Mouse (Mus musculus): Measurements from ENCODE around the gene Ccdc14. TPM values are rescaled to one million over a fixed set of nuclear protein-coding genes. Genes with fewer than 3 reads are reported as not detected.
A peak's percentile ranks its signal among the peaks of the same experiment; 100 is the strongest.

Ccdc14 gene
- total and polyA plus RNA-seq, 2 experiments from 2014 or later = 1.8 to 3.4 TPM

GRCm38 (mm10) chr16:34772445-34773032 is 82.1 kb downstream of the Ccdc14 start:
- Histone ChIP-seq H3K9me3 (ENCODE audit: low read length) (no peaks in the 10 kb centered on the region), H3K36me3 (ENCODE audit: insufficient read depth, low read length) (no peaks in the 10 kb centered on the region), H3K4me1 (ENCODE audit: insufficient read depth, low read length) (0 out of 2 replicates have a peak, but pooled peaks cover 8% of the 10 kb centered on the region), H3K27me3 (ENCODE audit: insufficient read depth, low read length) (no peaks in the 10 kb centered on the region), H3K4me3 (ENCODE audit: low read length) (no peak overlapping the region), H3K4me2 (ENCODE audit: low read depth, low read length) (no peak overlapping the region), H3K27ac (peak overlapping the region; percentile 56; the same call in 1 of the 2 replicates), H3K9ac (replicated peaks; ENCODE audit: low read length) (no peak overlapping the region)
- TF ChIP-seq CTCF (IDR thresholded peaks at IDR 0.05; ENCODE audit: low read depth) = no peak
- ATAC-seq (peak; percentile 74), DNase-seq (ENCODE audit: low spot score) (peak; percentile 58)
- 13% methylated on average over 4 of the region's 4 CpGs for WGBS

Other genes with a start within 250 kb of the Ccdc14 start
- 104 and 107 TPM in 2 replicates for gene Kalrn, start 117.1 kb upstream of the Ccdc14 start, total RNA-seq (2014; rRNA removed)
- gene Kalrn, start 117.1 kb upstream of the Ccdc14 start, polyA plus RNA-seq (2015; fragmentation: Nextera tagmentation; extraction: Ambion mirVana) = 17.0 and 17.7 TPM in 2 replicates
- not detected in 2 replicates for gene Ropn1, start 40.7 kb upstream of the Ccdc14 start, total RNA-seq (2014; rRNA removed)
- 0.28 and 0.34 TPM in 2 replicates for gene Ropn1, start 40.7 kb upstream of the Ccdc14 start, polyA plus RNA-seq (2015; fragmentation: Nextera tagmentation; extraction: Ambion mirVana)
- gene Mylk, start 54.6 kb downstream of the Ccdc14 start, total RNA-seq (2014; rRNA removed) = 10.6 and 20.1 TPM in 2 replicates
- 3.1 and 3.7 TPM in 2 replicates for gene Mylk, start 54.6 kb downstream of the Ccdc14 start, polyA plus RNA-seq (2015; fragmentation: Nextera tagmentation; extraction: Ambion mirVana)